Mouse (Mus musculus): ENCODE results near the gene Atp13a2. TPM values are rescaled to one million over a fixed set of nuclear protein-coding genes. Genes with fewer than 3 reads are reported as not detected.
A peak's percentile ranks its signal among the peaks of the same experiment; 100 is the strongest.

Atp13a2 gene
- polyA plus RNA-seq, 1 experiment: 46.7 TPM

DNA sequence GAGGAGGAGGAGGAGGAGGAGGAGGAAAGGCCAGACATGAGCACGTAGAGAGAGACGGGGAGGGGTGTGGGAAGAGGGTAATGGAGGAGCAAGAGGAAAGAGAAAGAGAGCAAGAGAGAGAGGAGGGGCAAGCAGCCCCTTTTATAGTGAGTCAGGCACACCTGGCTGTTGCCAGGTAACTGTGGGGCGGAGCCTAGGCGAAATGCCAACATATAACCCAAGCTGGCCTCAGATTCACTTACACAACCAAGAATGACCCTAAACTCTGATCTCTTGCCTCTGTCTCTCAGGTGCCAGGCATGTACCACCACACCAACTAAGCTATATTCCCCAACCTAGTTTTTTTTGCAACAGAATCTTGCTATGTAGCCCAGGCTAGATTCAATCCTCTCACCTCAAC, 3.9 kb upstream of the Atp13a2 start:
- H3K4me3 ChIP-seq (replicated peaks; ENCODE audit: control insufficient read depth, low read depth, low read length): no peak overlapping the region
- H3K27ac ChIP-seq (ENCODE audit: control insufficient read depth, insufficient read depth, low read depth, low read length, poor library complexity): peak overlapping the region; percentile 86
- H3K4me1 ChIP-seq (ENCODE audit: control insufficient read depth, insufficient read depth, low read length): peaks cover 4% of the 10 kb centered on the region
- WGBS: 21% methylated on average over 4 of the region's 4 CpGs
- TF ChIP-seq POLR2A (IDR thresholded peaks at IDR 0.05; ENCODE audit: borderline replicate concordance, control insufficient read depth, low read depth, low read length) (no peak), CTCF (IDR thresholded peaks at IDR 0.05; ENCODE audit: control insufficient read depth, insufficient read depth, low read length) (no peak)

DNA sequence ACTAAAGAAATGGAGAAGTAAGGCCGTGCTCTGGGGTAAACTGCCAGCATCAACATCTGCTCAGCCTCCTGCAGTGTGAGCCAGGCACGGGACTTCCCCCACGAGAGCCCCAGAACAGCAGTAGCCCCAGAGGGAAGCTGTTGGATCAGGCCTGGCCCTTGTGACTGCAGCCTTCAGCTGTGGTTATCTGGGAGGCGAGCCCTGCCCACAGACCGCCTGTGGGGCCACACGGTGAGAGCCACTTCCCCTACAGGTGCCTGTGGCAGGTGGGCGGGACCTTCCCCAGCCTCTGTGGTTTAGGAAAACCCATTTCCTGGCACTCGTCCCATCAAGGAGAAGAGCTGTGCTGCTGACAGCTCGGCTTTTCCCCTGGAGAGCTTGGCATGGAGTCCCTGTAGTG, 3.2 kb upstream of the Atp13a2 start:
- H3K27ac ChIP-seq (ENCODE audit: control insufficient read depth, insufficient read depth, low read depth, low read length, poor library complexity): peak overlapping the region; percentile 86
- peaks cover 2% of the 10 kb centered on the region; the same call in 1 of the 2 replicates for H3K4me1 ChIP-seq (ENCODE audit: control insufficient read depth, insufficient read depth, low read length)
- 0% methylated on average over 9 of the region's 9 CpGs for WGBS

DNA sequence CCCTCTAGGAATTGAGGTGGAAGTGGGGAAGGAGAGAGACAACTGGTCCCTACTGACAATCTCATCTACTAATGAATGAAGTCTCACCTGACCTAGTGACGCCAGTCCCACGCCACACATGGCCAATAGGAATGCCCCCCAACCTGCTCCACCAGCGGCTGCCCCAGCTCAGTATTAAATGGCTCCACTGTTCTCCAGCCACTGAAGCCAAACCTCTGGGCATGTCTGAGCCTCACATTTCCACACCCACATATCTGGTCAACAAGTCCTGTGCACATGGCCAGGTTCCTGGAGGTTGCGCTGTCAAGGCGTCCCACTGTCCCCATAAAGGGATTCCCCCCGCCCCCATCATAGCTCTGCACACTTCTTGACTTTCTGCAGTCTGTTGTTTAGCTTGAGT, 2.1 kb upstream of the Atp13a2 start:
- WGBS: 79% methylated on average over 6 of the region's 6 CpGs
- H3K4me3 ChIP-seq (replicated peaks; ENCODE audit: control insufficient read depth, low read depth, low read length): no peak overlapping the region
- no peak overlapping the region for H3K27ac ChIP-seq (ENCODE audit: control insufficient read depth, insufficient read depth, low read depth, low read length, poor library complexity)
- H3K4me1 ChIP-seq (ENCODE audit: control insufficient read depth, insufficient read depth, low read length): peaks cover 6% of the 10 kb centered on the region
- TF ChIP-seq POLR2A (IDR thresholded peaks at IDR 0.05; ENCODE audit: borderline replicate concordance, control insufficient read depth, low read depth, low read length) (no peak), CTCF (IDR thresholded peaks at IDR 0.05; ENCODE audit: control insufficient read depth, insufficient read depth, low read length) (no peak)

More for the DNA sequence above, 3.2 kb upstream of the Atp13a2 start:
- no peak overlapping the region for H3K4me3 ChIP-seq (replicated peaks; ENCODE audit: control insufficient read depth, low read depth, low read length)
- TF ChIP-seq POLR2A (IDR thresholded peaks at IDR 0.05; ENCODE audit: borderline replicate concordance, control insufficient read depth, low read depth, low read length) (peak; percentile 32; the same call in 1 of the 2 replicates), CTCF (IDR thresholded peaks at IDR 0.05; ENCODE audit: control insufficient read depth, insufficient read depth, low read length) (no peak)

DNA sequence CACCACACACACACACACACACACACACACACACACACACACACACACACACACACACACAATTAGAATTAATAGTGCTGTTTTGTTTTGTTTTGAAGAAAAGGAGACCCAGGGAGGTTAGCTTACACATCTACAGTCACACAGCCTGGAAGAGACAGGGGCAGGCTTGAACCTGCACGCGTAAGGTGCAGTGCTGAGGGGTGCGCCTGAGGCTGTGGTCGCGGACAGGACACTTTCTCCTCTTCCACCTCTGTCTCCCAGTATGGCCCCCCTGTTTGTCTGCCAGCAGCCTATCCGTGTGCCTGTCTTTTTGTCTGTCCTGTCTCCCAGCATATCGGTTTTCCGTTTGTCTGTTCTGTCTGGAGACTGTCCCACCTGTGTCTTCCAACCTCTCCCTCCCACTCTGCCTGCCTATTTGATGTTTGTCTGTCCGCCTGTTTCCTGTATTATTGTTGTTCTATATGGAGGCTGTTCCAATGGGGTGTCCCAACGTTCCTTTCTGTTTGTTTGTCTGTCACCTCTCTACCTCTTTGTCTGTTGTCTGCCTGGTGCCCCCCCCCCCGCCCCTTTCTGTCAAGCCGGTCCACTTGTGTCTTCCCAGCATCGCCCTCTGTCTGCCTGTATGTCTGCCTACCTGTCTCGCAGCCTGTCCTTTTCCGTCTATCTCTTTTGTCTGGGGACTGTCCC, 506 bp upstream of the Atp13a2 start:
- Histone ChIP-seq H3K4me3 (replicated peaks; ENCODE audit: control insufficient read depth, low read depth, low read length) (peak overlapping the region; percentile 67), H3K27ac (ENCODE audit: control insufficient read depth, insufficient read depth, low read depth, low read length, poor library complexity) (no peak overlapping the region), H3K4me1 (ENCODE audit: control insufficient read depth, insufficient read depth, low read length) (peaks cover 6% of the 10 kb centered on the region)
- 28% methylated on average over 15 of the region's 15 CpGs for WGBS
- TF ChIP-seq POLR2A (IDR thresholded peaks at IDR 0.05; ENCODE audit: borderline replicate concordance, control insufficient read depth, low read depth, low read length) (no peak), CTCF (IDR thresholded peaks at IDR 0.05; ENCODE audit: control insufficient read depth, insufficient read depth, low read length) (no peak)

DNA sequence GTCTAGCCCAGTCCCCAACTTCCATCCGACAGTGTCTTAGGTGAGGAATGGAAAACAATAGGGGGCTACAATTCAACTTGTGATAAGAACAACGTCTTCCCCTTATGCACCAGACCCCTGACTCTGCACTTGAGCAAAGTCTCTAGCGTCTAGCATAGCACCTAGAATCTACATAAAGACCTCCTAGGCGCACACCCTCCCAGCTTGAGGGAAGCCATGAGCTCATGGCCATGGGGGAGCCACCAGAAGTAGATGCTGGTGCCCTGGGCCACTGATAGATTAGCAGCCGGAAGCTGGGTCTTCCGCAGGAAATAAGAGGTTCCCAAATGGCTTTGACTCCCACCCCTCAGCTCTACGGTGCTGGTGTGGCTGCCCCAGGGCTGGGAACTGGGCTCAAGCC, 803 bp downstream of the Atp13a2 start:
- Histone ChIP-seq H3K4me3 (replicated peaks; ENCODE audit: control insufficient read depth, low read depth, low read length) (peak overlapping the region; percentile 87), H3K4me1 (ENCODE audit: control insufficient read depth, insufficient read depth, low read length) (peaks cover 6% of the 10 kb centered on the region), H3K27ac (ENCODE audit: control insufficient read depth, insufficient read depth, low read depth, low read length, poor library complexity) (peak overlapping the region; percentile 68)
- 2% methylated on average over 7 of the region's 7 CpGs for WGBS
- no peak for TF ChIP-seq CTCF (IDR thresholded peaks at IDR 0.05; ENCODE audit: control insufficient read depth, insufficient read depth, low read length)

DNA sequence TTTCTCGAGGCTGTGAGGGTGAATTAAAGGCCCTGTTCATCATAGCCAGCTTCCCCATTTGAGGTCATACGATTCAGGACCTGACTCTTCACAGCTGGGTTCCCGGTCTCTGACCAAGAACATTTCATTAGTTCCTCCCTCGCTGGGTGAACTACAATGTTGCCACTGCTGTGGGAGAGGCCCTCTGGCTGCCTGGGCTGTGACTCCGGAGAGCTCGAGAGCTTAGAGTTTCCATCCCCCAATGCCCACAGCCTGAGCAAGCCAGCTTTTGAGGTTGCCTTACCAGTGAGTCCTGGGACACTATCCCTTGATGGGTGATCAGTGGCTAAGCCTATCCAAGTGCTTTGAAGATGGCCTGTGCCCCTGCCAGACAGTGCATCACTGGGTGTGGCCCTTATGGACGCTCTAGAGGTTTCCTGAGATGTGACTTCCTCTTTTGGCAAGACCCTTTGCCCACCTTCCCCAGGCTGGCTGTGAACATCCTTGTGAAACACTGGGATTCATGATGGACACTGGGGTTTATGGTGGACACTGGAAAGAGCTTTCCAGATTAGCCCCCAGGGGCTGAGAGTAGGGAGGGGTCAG, 2.1 kb downstream of the Atp13a2 start:
- Histone ChIP-seq H3K4me1 (ENCODE audit: control insufficient read depth, insufficient read depth, low read length) (peaks cover 4% of the 10 kb centered on the region), H3K4me3 (replicated peaks; ENCODE audit: control insufficient read depth, low read depth, low read length) (peak overlapping the region; percentile 8), H3K27ac (ENCODE audit: control insufficient read depth, insufficient read depth, low read depth, low read length, poor library complexity) (peak overlapping the region; percentile 89)
- 7% methylated on average over 7 of the region's 7 CpGs for WGBS
- TF ChIP-seq CTCF (IDR thresholded peaks at IDR 0.05; ENCODE audit: control insufficient read depth, insufficient read depth, low read length) (no peak), POLR2A (IDR thresholded peaks at IDR 0.05; ENCODE audit: borderline replicate concordance, control insufficient read depth, low read depth, low read length) (no peak)

DNA sequence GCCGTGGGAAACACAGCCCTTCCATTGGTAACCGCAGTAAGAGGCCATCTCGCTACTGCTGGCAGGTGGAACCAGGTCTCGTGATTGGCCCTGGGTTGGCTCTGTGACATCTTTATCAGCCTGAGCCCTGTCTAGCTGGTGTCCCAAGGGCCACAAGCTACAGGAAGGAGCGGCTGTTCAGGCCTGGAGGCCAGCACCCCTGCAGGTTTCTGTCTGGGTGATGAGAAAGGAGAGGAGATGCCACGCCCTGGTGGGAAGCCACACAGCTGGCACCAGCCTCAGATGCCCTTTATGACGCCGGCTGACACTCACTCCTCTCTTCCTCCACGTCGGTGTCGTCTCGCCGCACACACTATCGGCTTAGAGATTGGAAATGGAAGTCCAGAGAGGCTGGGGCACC, 2.8 kb downstream of the Atp13a2 start:
- Histone ChIP-seq H3K4me1 (ENCODE audit: control insufficient read depth, insufficient read depth, low read length) (peaks cover 4% of the 10 kb centered on the region), H3K4me3 (replicated peaks; ENCODE audit: control insufficient read depth, low read depth, low read length) (no peak overlapping the region), H3K27ac (ENCODE audit: control insufficient read depth, insufficient read depth, low read depth, low read length, poor library complexity) (peak overlapping the region; percentile 89)
- 57% methylated on average over 14 of the region's 14 CpGs for WGBS
- TF ChIP-seq CTCF (IDR thresholded peaks at IDR 0.05; ENCODE audit: control insufficient read depth, insufficient read depth, low read length) (no peak), POLR2A (IDR thresholded peaks at IDR 0.05; ENCODE audit: borderline replicate concordance, control insufficient read depth, low read depth, low read length) (no peak)

DNA sequence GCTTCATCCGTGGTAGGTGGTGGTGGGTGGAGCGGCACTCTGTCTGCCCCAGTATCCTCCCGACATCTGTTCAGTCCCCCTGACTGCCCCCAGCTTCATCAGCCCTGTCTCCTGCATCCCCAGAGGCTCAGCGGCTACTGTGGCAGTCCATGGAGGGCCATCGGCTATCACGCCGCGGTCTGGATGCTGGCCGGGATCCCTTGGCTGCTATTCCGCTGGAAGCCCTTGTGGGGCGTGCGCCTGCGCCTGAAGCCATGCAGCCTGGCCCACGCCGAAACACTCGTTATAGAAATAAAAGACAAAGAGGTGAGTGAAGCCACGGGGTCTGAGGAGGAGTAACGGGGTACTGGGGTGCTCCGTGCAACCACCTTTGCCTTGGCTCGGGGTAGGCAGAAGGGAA, 5.5 kb downstream of the Atp13a2 start:
- Histone ChIP-seq H3K4me1 (ENCODE audit: control insufficient read depth, insufficient read depth, low read length) (peaks cover 4% of the 10 kb centered on the region), H3K4me3 (replicated peaks; ENCODE audit: control insufficient read depth, low read depth, low read length) (no peak overlapping the region), H3K27ac (ENCODE audit: control insufficient read depth, insufficient read depth, low read depth, low read length, poor library complexity) (no peak overlapping the region)
- 93% methylated on average over 20 of the region's 20 CpGs for WGBS
- no peak for TF ChIP-seq POLR2A (IDR thresholded peaks at IDR 0.05; ENCODE audit: borderline replicate concordance, control insufficient read depth, low read depth, low read length)

All from bone marrow, adult 2 months (tissue).